Mouse (Mus musculus): ENCODE data around the gene Itgax.
"Not testable (repeated sequence)": the region's sequence is repeated elsewhere in the genome, so short reads cannot be mapped to it uniquely, and the experiment has no call there.

Itgax gene

DNA sequence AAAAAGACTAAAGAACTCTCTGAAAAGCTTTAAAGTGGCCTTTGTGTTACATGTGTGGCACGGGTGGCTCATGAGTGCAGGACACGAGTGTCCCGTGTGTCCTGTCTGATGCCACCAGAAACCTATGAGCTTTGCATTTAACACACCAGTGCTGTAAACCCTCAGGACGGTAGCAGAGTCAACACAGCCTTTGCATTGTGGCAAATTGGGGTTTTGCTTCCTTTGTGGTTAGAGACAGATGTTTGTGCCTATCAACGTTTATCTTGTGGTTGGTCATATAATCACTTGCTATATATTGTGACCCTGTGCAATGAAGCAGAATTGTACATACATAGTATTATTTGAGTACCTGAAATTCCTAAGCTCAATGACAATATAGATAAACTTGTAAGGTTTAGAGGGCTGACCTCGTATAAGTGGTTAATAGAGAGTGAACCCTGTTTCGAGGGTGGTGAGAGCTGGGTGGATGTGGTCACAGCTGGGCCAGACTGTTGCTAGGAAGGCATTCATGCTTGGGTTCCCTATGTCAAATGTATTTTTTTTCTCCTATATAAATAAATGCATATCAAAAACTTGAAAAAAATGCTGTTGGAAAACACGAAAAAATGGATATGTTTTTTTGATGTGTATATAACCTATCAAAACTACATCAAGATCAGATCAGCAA lies 29.5 kb downstream of the Itgax start:
- in situ Hi-C loops (cut with MboI, MseI): not testable (repeated sequence)

DNA sequence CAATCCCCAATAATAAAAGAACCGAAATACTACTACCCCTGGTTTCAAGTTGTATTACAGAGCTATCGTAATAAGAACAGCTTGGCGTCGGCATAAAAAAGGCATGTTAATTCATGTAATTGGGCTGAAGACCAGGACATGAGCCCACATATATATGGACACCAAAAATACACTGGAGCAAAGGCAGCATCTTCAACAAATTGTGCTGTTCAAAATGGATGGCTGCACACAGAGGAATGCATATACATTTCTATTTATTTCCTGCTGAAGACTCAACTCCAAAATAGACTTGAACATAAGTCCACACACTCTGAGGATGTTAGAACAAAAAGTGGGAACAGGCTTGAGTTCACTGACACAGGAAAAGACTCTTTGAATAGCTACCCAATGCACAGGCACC lies 34.7 kb downstream of the Itgax start:
- in situ Hi-C loops (cut with MboI, MseI): no loop called here

GRCm38 (mm10) chr7:128166391-128166790 lies 37.0 kb downstream of the Itgax start:
- in situ Hi-C loops (cut with MboI, MseI): no loop called here

DNA sequence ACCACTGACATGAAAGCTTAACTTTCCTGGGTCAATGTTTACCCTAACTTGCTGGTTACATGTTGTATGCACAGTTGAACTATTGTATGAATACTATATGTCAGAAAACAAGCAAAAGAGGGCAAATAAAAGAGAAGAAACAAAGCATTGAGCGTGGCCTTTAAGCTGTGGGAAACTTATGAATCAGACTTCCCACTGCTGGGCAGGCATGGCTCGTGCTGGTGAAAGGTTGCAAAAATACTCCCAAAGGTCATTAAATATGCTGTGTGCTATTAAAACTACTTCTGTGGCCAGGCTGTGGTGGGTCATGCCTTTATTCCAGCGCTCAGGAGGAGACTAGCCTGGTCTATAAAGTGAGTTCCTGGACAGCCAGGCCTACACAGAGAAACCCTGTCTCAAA lies 40.6 kb downstream of the Itgax start:
- in situ Hi-C loops (cut with MboI, MseI): no loop called here

DNA sequence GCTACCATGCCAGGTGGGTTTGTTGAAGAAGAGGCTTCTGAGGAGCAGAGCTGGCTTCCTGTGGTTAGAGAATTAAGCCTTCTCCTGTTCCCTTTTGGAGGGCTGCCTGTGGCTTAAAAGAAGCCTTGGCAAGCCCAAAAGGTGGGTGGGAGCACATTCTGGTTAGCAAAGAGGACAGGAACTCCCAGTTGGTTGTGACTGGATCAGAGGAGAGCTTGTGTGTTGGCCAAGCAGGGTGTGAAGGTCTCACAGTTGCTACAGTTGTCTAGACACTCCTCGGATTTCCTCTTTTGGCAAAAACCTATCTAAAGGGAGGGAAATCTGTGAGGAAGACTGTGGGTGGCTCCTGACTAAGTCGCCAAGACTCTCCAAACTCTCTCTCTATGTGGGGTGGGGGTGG lies 49.0 kb downstream of the Itgax start:
- in situ Hi-C loops (cut with MboI, MseI): no loop called here

- in situ Hi-C loops (cut with MboI, MseI): no loop called here
Measured at GRCm38 (mm10) chr7:128180126-128180525, 50.8 kb downstream of the Itgax start.

DNA sequence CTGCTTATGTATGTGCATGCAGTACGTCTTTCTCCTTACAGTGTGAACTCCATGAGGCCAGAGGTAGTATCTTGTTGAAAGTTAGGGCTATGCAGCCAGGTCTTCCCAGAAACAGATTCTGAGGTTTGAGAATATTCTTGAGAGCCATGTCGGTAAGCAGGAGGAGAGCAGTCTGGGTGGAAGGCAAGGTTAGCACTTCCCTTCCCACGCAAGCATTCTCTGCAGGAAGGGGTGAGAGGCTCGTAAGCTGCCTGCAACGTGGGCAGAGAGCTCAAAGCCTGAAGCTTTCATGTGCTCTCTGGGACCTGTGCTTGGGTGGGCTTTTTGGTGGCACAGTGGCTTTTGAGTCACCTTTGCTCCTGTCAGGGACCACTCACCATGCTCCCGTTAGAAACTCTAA lies 51.2 kb downstream of the Itgax start:
- in situ Hi-C loops (cut with MboI, MseI): no loop called here

DNA sequence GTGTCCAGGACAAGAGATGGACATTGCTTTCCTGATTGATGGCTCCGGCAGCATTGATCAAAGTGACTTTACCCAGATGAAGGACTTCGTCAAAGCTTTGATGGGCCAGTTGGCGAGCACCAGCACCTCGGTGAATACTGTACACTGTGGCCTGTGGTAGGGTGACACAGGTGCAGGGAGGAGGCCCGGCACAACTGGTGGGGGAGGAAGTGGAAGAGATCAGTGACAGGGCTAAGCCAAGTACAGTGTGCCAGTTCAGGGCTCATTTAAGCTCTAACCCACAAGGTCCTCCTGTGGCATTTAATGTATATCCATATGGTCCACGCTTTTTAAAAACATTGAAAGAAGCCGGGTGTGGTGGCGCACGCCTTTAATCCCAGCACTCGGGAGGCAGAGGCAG lies 52.3 kb downstream of the Itgax start:
- in situ Hi-C loops (cut with MboI, MseI): no loop called here
